Mouse (Mus musculus) heart, embryonic 15.5 days (tissue): ENCODE data around the gene Agrp. TPM values are rescaled to one million over a fixed set of nuclear protein-coding genes. Genes with fewer than 3 reads are reported as not detected.

Experiments
- ATAC-seq: fragments of 200-750 bp; cut with Nextera tagmentation; replicated peaks from 2 replicates; pipeline ENCODE4 v1.8.0; 2017; ENCODE audit warnings: low read depth, moderate TSS enrichment; ENCODE audit not compliant: insufficient number of reproducible peaks, insufficient read depth, low FRiP score
- H3K27ac ChIP-seq: fragments of 300-500 bp; sonication (generic); 2 replicates; pipeline ENCODE4 v1.5.1; 2015; ENCODE audit warnings: mild to moderate bottlenecking, inconsistent platforms
- H3K27me3 ChIP-seq: fragments of 300-500 bp; sonication (generic); 2 replicates; pipeline ENCODE4 v1.6.1; 2015; ENCODE audit warnings: inconsistent platforms
- H3K36me3 ChIP-seq: fragments of 300-500 bp; sonication (generic); 2 replicates; pipeline ENCODE4 v1.6.1; 2015; ENCODE audit warnings: mild to moderate bottlenecking, inconsistent platforms
- H3K4me1 ChIP-seq: fragments of 300-500 bp; sonication (generic); replicated peaks from 2 replicates; pipeline ENCODE4 v1.6.1; 2015; ENCODE audit warnings: inconsistent platforms
- H3K4me2 ChIP-seq: fragments of 300-500 bp; sonication (generic); 2 replicates; pipeline ENCODE4 v1.6.1; 2015; ENCODE audit warnings: inconsistent platforms, mild to moderate bottlenecking, moderate library complexity
- H3K4me3 ChIP-seq: fragments of 300-500 bp; sonication (generic); 2 replicates; pipeline ENCODE4 v1.5.1; 2015; ENCODE audit warnings: mild to moderate bottlenecking, inconsistent platforms
- H3K9ac ChIP-seq: fragments of 300-500 bp; sonication (generic); 2 replicates; pipeline ENCODE4 v1.6.1; 2015; ENCODE audit warnings: mild to moderate bottlenecking, inconsistent platforms
- H3K9me3 ChIP-seq: fragments of 300-500 bp; sonication (generic); replicated peaks from 2 replicates; pipeline ENCODE4 v1.6.1; 2016; ENCODE audit warnings: inconsistent platforms
- WGBS: fragments of 180-500 bp; shearing (Covaris S2); methylation state at CpG from one replicate; pipeline ENCODE4 v1.1.7; 2015; ENCODE audit warnings: mixed read lengths; 5-methylcytosine and 5-hydroxymethylcytosine counted together
- polyA plus RNA-seq: library from polyadenylated mRNA; unstranded; fragments of >200 nt; fragmentation: Nextera tagmentation; extraction: Ambion mirVana; gene quantifications from 2 replicates; pipeline ENCODE4 v1.2.1, GENCODE M21; 2015

Gene Agrp
- polyA plus RNA-seq, 1 experiment from 2014 or later, result 0.24 TPM

GRCm38 (mm10) chr8:105546384-105547350 lies 90.5 kb downstream of the Agrp start:
- ATAC-seq, result no peak
- H3K4me1 ChIP-seq, result peaks cover 35% of the 10 kb centered on the region
- WGBS, result 80% methylated on average over 6 of the region's 6 CpGs

DNA sequence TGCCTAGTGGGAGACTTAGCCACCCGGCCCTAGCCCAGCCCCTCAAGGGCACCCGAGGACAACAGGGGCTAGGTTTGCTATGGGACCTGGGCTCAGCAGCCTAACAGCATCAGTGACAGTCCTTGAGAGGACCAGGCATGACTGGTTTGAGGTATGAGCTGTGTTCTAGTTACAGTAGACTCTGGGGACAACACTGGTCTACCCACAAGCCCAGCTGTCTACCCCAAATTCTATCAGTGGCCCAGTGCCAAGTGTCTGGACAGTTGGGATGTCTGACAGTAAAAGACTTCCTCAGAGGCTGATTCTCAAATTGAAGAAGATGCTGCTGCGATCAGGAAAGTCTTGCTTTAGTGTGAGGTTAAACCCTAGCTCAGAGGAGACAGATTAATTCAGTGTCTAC lies 91.9 kb downstream of the Agrp start:
- Histone ChIP-seq H3K27me3 (no peaks in the 10 kb centered on the region), H3K4me2 (no peak overlapping the region), H3K9me3 (no peaks in the 10 kb centered on the region), H3K4me1 (peaks cover 35% of the 10 kb centered on the region), H3K27ac (peak overlapping the region; percentile 45; the same call in 1 of the 2 replicates), H3K36me3 (peaks cover 2% of the 10 kb centered on the region; the same call in 1 of the 2 replicates), H3K4me3 (no peak overlapping the region), H3K9ac (no peak overlapping the region)
- WGBS, result 65% methylated on average over 3 of the region's 3 CpGs
- no peak for ATAC-seq

More at GRCm38 (mm10) chr8:105546384-105547350, 90.5 kb downstream of the Agrp start:
- no peak overlapping the region for H3K4me3 ChIP-seq
- no peaks in the 10 kb centered on the region for H3K9me3 ChIP-seq
- H3K27ac ChIP-seq, result no peak overlapping the region
- H3K9ac ChIP-seq, result no peak overlapping the region
- H3K36me3 ChIP-seq, result peaks cover 2% of the 10 kb centered on the region; the same call in 1 of the 2 replicates
- no peaks in the 10 kb centered on the region for H3K27me3 ChIP-seq
- H3K4me2 ChIP-seq, result no peak overlapping the region

DNA sequence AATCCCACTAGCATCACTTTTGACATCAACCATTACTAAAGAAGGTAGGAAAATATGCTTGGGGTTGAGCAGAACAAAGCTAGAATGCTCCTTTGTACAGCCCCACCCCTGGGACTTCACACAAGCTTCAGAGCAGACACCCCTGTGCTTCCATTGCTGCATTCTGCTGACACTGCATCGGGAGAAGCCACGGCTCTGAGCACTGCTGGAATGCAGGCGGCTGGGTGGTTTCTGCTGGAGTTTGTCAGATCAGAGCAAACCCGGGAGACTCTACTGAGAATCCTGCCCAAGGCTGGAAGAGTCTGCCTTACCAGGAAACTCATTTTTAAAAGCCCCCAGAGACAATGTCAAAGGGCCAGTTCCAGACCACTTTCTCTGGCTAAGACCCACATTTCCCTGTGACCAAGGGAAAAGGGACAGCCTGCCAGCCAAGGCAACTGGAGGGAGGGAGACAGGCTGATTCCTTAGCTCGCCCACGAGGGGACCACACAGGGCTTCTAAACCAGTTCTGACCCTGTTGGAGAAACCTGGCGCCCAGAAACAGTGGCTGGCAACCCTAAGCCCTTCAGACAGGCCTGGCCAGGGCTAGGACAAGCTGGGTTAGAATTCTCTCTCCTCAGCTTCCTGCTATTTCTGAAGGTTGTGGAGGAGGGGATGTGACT lies 92.5 kb downstream of the Agrp start:
- H3K27ac ChIP-seq, result peak overlapping the region; percentile 45; the same call in 1 of the 2 replicates
- no peak overlapping the region for H3K4me2 ChIP-seq
- peaks cover 2% of the 10 kb centered on the region; the same call in 1 of the 2 replicates for H3K36me3 ChIP-seq
- H3K27me3 ChIP-seq, result no peaks in the 10 kb centered on the region
- no peak overlapping the region for H3K4me3 ChIP-seq
- no peaks in the 10 kb centered on the region for H3K9me3 ChIP-seq
- WGBS, result 28% methylated on average over 7 of the region's 7 CpGs
- peaks cover 35% of the 10 kb centered on the region for H3K4me1 ChIP-seq
- ATAC-seq, result no peak
- H3K9ac ChIP-seq, result no peak overlapping the region

DNA sequence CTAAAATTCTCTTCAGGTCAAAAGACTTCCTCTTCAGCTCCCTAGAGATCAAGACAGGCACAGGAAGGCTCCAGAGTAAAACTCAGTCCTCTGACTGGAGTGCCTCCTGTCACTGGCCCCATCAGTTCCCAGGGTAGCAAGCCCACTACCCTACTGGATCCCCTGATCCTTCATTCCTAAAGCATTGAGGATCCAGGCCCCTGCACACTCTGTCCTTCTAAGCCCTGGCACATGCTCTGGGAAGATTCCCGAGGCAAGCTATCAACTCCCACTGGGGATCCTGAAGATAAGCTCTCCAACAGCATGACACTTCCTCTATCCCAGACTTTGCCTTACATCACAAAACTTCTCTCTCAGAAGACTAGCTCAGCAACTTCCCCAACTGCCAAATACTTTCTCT lies 93.5 kb downstream of the Agrp start:
- Histone ChIP-seq H3K27me3 (no peaks in the 10 kb centered on the region), H3K4me1 (peaks cover 35% of the 10 kb centered on the region), H3K4me2 (no peak overlapping the region), H3K36me3 (peaks cover 9% of the 10 kb centered on the region; the same call in 1 of the 2 replicates), H3K9me3 (no peaks in the 10 kb centered on the region), H3K9ac (no peak overlapping the region), H3K4me3 (no peak overlapping the region), H3K27ac (peak overlapping the region; percentile 48)
- WGBS, result 9% methylated on average over 1 of the region's 1 CpGs
- ATAC-seq, result no peak

DNA sequence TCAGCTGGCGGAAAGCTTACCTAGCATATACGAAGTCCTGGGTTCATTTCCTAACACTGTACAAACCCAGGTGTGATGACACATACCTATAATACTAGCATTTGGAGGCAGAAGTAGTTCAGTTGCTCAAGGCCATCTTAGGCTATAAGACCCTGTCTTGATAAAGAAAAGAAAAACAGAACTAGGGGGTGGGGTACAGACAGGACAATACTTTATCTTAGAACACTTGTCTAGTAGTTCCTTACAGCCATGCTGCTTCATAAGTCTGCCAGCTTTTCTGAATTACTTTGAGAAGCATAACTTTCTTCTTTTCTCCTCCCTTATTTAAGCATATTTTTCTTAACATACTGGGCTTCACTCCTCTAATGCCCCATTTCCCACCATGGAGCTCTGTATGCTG lies 94.4 kb downstream of the Agrp start:
- Histone ChIP-seq H3K27ac (no peak overlapping the region), H3K9ac (no peak overlapping the region), H3K27me3 (no peaks in the 10 kb centered on the region), H3K36me3 (peaks cover 18% of the 10 kb centered on the region; the same call in 1 of the 2 replicates), H3K9me3 (no peaks in the 10 kb centered on the region), H3K4me3 (no peak overlapping the region), H3K4me1 (peaks cover 35% of the 10 kb centered on the region), H3K4me2 (no peak overlapping the region)
- ATAC-seq, result no peak
- WGBS, result 93% methylated on average over 2 of the region's 2 CpGs

DNA sequence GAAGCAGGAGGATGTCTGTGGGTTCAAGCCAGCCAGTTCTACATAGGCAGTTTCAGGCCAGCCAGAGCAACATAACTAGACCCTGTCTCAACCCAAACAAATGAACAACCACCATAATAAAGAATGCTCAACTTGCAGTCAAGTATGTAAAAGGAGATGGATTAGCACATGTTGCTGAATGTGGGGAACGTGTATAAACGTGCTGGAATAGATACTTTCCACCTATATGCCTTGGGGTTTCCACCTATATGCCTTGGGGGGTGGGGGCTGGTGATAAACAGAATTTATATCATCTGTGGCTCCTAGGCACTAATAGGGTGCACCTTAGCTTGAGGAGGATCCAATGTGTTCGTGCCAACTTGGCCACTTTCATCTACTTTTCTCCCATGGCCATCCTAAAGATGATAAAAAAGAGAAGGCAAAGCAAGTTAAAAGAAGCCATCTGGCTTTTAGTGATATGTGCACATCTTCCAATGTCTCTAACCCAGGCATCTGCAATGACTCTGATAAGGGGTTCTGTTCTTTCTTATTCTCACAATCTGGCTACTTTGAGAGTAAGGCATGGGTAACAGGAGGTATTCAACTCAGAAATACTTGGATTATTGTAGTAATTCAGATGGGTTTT lies 95.0 kb downstream of the Agrp start:
- no peak for ATAC-seq
- H3K4me3 ChIP-seq, result no peak overlapping the region
- peaks cover 24% of the 10 kb centered on the region; the same call in 1 of the 2 replicates for H3K36me3 ChIP-seq
- 87% methylated on average over 3 of the region's 3 CpGs for WGBS
- peaks cover 35% of the 10 kb centered on the region for H3K4me1 ChIP-seq
- H3K27me3 ChIP-seq, result no peaks in the 10 kb centered on the region
- H3K9ac ChIP-seq, result no peak overlapping the region
- no peaks in the 10 kb centered on the region for H3K9me3 ChIP-seq
- H3K4me2 ChIP-seq, result no peak overlapping the region
- H3K27ac ChIP-seq, result no peak overlapping the region

DNA sequence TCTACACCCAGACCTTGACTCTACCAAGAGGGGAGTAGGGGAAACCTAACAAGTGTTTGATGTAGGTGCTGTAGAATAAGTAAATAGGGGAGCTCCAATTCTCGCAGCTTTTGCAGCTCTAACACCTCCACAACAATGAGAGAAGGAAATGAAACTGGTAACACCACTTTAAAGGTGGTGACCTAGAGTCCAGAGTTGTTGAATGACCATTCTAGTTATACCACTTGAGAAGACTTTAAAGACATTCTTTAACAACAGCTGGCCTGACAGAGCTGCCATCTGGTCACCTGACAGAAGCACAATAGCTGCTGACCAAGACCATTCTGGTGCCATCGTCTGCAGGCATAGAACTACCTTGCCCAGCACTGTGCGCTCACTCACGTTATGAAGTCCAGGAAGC lies 98.3 kb downstream of the Agrp start:
- Histone ChIP-seq H3K36me3 (peaks cover 34% of the 10 kb centered on the region; the same call in 1 of the 2 replicates), H3K4me3 (no peak overlapping the region), H3K27ac (no peak overlapping the region), H3K27me3 (no peaks in the 10 kb centered on the region), H3K9ac (no peak overlapping the region), H3K4me2 (no peak overlapping the region), H3K9me3 (no peaks in the 10 kb centered on the region), H3K4me1 (peaks cover 8% of the 10 kb centered on the region)
- 88% methylated on average over 4 of the region's 4 CpGs for WGBS
- ATAC-seq, result no peak

GRCm38 (mm10) chr8:105537011-105537677 lies 100.0 kb downstream of the Agrp start:
- no peaks in the 10 kb centered on the region for H3K27me3 ChIP-seq
- H3K9ac ChIP-seq, result no peak overlapping the region
- WGBS, result 88% methylated on average over 6 of the region's 6 CpGs
- H3K4me1 ChIP-seq, result peaks cover 14% of the 10 kb centered on the region
- H3K9me3 ChIP-seq, result no peaks in the 10 kb centered on the region
- H3K4me3 ChIP-seq, result no peak overlapping the region
- no peak for ATAC-seq
- H3K4me2 ChIP-seq, result no peak overlapping the region
- H3K27ac ChIP-seq, result no peak overlapping the region
- peaks cover 34% of the 10 kb centered on the region; the same call in 1 of the 2 replicates for H3K36me3 ChIP-seq

DNA sequence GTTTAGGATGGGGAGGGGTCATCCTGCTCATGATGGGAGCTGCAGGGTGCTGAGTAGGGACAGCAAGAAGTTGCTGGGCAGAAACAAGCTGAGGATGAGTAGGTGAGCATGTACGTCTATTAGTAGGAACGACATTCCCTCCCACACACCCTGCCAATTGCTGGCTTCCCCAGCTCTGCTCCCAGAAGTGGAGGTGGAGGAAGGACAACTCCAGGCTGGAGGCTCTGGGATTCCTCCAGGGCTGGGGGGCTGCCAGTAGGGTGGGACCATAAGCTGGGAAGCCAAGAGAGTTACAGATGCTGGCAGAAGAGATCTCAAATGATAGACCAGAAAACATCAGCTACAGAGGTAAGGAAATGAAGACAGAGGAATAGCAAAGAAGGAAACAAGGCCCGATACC lies 100.6 kb downstream of the Agrp start:
- H3K9me3 ChIP-seq, result no peaks in the 10 kb centered on the region

GRCm38 (mm10) chr8:105533892-105534329 lies 103.3 kb downstream of the Agrp start:
- peak overlapping the region; percentile 41 for H3K27ac ChIP-seq
- H3K9me3 ChIP-seq, result no peaks in the 10 kb centered on the region
- no peak overlapping the region for H3K4me3 ChIP-seq
- no peak overlapping the region for H3K4me2 ChIP-seq
- no peaks in the 10 kb centered on the region for H3K27me3 ChIP-seq
- peaks cover 35% of the 10 kb centered on the region; the same call in 1 of the 2 replicates for H3K36me3 ChIP-seq
- ATAC-seq, result peak; percentile 57; the same call in 1 of the 2 replicates
- no peak overlapping the region for H3K9ac ChIP-seq
- 0% methylated on average over 1 of the region's 1 CpGs for WGBS
- H3K4me1 ChIP-seq, result peaks cover 14% of the 10 kb centered on the region

More for the DNA sequence above, 100.6 kb downstream of the Agrp start:
- 88% methylated on average over 3 of the region's 3 CpGs for WGBS
- peaks cover 14% of the 10 kb centered on the region for H3K4me1 ChIP-seq
- H3K9ac ChIP-seq, result no peak overlapping the region
- H3K27me3 ChIP-seq, result no peaks in the 10 kb centered on the region
- H3K36me3 ChIP-seq, result peaks cover 32% of the 10 kb centered on the region; the same call in 1 of the 2 replicates
- H3K4me2 ChIP-seq, result no peak overlapping the region
- no peak overlapping the region for H3K27ac ChIP-seq
- no peak overlapping the region for H3K4me3 ChIP-seq
- ATAC-seq, result no peak
